Mouse (Mus musculus): ENCODE data around the gene Gpx1.
A peak's percentile ranks its signal among the peaks of the same experiment; 100 is the strongest.
"Not testable (repeated sequence)": the region's sequence is repeated elsewhere in the genome, so short reads cannot be mapped to it uniquely, and the experiment has no call there.

DNA sequence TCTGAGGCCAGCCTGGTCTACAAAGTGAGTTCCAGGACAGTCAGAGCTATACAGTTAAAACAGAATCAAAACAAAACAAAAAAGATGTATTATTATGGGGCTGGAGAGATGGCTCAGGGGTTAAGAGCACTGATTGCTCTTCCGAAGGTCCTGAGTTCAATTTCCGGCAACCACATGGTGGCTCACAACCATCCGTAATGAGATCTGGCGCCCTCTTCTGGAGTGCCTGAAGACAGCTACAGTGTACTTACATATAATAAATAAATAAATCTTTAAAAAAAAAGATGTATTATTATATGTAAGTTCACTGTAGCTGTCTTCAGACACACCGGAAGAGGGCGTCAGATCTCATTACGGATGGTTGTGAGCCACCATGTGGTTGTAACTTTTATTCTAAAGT lies 16.6 kb upstream of the Gpx1 start:
- TF ChIP-seq CTCF (IDR thresholded peaks at IDR 0.05; ENCODE audit: low read depth), result peak; percentile 38
- not testable (repeated sequence) for TF ChIP-seq EP300 (optimal IDR thresholded peaks at IDR 0.05)
